Mouse (Mus musculus) v-Abl transformed pro-B cells (cell line): Measurements from ENCODE around the gene Cxxc4.
"Not testable (repeated sequence)": the region's sequence is repeated elsewhere in the genome, so short reads cannot be mapped to it uniquely, and the experiment has no call there.

ENCODE experiments used
- in situ Hi-C, 2 experiments: fragments of 400-800 bp; cut with MboI; formaldehyde crosslinking; loops; one replicate each; pipeline ENCODE4 v1.15.1; 2025; ENCODE audit not compliant: unreplicated experiment in 2 of 2

Gene Cxxc4

DNA sequence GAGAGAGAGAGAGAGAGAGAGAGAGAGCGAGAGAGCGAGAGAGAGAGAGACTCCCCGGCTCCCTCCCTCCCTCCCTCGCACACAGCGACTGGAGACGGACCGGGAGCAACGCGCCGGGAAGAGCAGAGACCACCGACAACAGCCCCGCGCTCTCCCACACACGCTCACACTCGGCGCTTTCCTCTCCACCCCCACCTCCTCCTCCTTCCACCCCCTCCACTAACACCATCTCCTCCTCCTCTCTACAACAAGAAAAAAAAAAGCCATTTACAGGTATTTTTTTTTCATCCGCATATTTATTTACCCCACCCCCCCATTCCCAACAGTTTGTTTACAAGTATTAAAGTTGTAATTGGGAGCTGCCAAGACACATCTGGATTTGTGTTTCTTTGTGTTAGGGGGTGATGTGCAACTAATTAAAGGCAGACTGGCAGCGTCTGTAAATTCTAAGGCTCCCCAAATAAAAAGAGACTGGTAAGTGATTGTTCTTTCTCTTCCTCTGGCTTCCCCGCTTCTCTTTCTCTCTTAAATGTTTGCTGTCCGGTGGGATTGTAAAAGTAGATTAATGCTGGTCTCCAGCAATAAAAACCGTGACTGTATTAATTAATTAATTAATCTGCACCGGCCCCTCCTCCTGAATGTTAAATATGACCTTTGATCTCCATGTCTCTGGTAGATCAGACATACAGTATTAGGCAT, at the start of gene Cxxc4:
Gene Cxxc4, plus strand, starts transcription at position 71 of the 699 bp plus-strand sequence.
- in situ Hi-C loops: no loop called here

DNA sequence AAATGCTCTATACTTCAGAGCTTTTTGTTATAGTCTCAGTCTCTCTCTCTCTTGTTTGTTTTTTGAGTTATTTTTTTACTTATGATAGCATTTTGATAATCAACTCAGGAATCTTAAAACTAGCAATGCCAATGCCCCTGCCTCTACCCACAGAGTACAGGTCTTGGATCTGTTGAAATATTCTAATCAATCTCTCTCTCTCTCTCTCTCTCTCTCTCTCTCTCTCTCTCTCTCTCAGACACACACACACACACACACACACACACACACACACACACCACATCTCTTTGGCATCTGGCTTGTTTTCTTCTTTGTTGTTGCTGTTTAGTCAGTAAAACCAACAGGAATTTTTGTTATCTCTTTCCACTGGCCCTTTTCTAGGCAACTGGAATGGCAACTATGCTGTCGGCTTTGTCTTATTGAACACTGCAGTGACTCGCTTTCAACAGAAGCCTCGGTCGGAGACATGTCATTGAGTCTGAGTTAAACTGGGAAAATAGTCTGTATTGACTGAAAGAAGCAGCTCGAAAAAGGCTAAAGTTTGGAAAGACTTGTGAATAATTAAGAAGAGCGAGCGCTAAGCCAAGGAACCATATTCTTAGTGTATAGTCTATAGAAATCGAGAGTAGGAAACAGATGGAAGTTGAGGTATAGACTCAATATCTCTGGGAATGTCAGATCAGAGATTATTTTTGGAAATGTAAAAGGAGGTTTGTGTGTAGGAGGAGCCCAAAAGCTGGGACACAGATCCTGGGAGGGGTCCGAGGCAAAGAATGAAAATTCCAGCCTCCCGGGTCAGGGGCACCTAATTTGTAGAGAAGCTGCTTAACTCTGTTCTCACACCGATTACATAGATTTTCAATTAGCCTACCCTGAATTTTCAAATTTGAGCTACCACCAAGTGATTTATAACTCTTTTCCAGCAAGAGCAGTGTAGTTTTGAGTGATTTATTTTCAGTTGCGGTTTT, 47.0 kb upstream of the Cxxc4 start:
- in situ Hi-C loops: no loop called here

- in situ Hi-C loops: no loop called here
Observed at GRCm38 (mm10) chr3:134190046-134190445, 46.2 kb upstream of the Cxxc4 start.

- in situ Hi-C loops: no loop called here
Observed at GRCm38 (mm10) chr3:134199892-134200291, 36.4 kb upstream of the Cxxc4 start.

DNA sequence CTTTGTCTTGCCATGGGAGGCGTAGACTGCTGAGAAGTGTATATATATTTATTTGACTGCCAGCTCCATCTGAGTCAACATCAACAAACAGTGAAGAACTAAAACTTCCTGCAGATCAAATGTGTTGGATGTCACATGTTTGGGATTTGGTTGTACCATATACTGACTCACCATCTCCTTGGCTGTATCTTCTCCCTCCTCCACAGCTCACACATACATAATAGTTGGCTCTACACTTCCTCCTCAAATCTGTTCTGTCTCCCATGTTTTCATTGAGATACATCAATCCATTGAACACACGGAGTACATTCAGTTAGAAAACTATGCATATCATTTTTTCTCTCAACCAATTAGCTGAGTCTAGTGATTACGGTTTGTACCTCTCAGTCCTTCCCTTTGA, 29.7 kb upstream of the Cxxc4 start:
- in situ Hi-C loops: no loop called here

DNA sequence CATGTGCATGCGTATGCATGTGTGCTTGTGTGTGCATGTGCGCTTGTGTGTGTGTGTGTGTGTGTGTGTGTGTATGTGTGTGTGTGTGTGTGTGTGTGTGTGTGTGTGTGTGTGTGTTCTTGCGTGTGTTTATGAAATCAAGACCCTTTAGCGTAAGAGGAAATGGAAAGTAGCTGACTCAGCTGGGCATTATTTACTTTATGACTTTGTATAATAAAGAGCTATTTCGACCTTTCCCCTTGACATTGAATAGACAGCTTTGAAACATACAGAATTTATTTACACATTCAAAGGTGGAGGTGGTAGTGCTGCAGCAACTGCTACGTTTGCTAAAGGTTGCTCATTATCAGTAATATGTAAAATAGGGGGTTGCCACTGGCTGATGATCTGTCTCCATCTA, 25.3 kb upstream of the Cxxc4 start:
- in situ Hi-C loops: no loop called here

GRCm38 (mm10) chr3:134219881-134220280, 16.4 kb upstream of the Cxxc4 start:
- in situ Hi-C loops: not testable (repeated sequence)

GRCm38 (mm10) chr3:134221002-134221401, 15.3 kb upstream of the Cxxc4 start:
- in situ Hi-C loops: no loop called here

DNA sequence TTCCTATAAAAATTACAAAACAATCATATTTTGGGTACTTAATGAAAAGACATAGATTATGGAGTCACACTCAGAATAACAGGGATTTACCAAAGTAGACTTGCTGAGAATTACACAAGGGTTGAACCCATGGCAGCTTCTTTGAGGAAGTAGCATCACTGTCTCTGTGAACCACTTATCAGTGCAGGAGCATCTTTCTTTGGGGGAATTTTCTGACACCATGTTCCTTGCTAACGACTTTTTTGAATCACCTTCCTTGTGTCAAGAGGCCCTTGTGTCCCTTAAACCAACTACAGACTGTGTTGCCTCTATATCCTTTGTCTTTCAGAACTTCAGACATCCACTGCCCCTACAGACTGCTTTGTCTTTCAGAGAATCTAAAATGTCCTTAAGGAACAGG, 13.7 kb upstream of the Cxxc4 start:
- in situ Hi-C loops: no loop called here

DNA sequence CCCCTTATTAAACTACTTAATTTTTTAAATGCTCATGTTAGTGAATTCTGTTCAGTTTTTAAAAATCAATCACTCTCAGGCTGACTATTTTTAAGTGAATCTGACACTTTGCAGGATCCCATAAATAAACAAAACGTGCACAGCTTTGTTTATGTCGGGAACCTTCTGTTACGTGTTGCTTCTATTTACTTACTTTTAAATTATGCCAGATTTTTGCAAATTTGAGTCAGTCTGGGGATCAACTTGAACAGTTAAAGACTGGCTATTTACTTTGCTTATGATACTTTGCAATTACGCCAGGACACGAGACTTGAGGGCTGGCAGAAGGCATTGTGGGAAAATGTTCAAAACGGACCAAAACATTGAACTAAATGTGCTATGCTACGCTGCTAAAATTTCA, 12.3 kb upstream of the Cxxc4 start:
- in situ Hi-C loops: no loop called here

- in situ Hi-C loops: no loop called here
Observed at GRCm38 (mm10) chr3:134225928-134226327, 10.4 kb upstream of the Cxxc4 start.

DNA sequence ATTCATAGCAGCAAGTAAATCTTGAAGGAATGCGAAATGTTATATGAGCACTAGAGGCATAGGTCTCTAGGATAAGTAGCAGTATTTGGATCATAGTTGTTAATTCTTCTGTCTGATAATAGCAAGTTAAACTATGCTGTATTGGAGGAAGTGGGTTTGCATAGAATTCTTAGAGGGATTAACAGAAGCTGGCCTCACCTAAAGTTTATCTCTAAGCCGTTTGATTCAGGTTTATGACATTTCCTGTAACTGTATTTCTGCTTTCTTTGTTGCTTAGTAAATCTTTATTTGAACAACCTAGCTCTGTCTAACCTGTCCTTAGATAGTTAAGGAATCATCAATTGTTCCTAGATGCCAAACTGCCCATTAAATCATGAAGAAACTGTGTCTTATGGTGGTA, 3.5 kb upstream of the Cxxc4 start:
- in situ Hi-C loops: no loop called here

DNA sequence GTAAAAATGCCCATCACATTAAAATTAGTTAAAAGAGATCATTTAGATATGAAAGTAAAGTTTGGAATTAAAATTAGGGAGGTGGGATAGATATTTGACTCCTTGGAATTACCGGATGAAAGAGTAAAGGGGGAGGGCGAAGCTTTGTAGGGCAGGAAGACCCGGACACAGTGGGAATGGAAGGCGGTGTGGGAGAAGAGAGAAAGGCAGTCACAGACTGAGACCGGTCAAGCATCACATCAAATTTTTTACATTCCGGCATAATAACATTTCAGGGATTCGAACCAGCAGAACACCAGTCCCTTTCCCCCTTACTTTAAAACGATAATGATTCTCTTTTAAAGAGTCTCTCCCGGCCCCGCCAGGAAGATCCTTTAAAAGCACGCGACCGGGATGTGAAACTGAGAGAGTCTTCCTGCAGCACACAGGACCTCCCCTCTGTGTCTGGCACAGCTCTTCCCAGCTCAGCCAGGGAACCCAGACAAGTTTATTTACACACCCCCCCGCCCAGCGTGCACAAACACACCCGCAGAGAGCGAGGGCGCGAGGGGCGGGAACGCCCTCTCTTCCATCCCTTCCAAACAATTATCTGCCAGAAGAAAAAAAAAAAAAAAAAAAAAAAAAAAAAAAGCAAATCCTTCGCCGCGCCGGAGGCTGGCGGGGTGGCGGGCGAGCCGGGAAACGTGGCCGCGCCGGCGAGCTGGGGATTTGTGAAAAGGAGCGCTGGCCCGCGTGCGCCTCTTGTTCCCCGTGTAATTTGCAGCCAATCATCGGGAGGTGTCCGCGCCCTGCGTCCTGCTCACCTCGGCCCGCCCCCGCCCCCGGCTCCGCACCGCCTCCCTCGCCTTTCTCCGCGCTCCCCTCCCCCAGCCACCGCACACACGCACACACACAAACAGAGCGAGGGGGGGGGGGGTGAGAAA, 532 bp upstream of the Cxxc4 start:
- in situ Hi-C loops: no loop called here

GRCm38 (mm10) chr3:134237113-134237805, 975 bp downstream of the Cxxc4 start:
- in situ Hi-C loops: no loop called here

DNA sequence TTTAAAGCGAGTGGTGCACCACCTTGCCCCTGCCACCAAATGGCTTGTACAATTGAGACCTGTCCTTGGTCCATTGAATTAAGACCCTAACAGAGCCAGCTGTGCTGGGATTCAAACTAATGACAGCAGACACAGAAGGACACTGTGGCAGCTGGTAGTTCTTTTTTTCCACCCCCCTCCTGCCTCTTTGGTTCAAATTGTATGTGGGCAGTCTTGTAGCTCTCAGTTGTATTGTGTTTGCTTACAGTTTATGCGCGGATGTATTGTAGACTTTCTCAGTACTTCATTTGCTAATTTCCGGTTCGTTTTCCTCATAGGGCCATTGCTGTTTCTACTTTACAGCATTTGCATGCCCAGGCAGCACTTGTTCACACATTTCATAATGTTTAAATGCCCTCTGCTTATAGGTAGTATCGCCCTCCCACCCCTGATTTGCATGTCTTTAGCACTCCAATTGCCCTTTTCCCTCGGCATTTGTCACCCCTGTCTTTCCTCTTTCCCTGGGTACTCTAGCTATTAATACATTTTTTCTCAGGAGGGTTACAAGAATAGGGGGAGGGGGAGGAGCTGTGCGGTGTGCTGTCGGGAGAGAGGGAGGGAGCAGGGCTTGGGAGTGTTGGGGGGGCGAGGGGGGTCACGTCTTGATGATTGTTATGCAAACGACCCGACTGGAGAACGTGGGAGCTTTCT, 2.5 kb downstream of the Cxxc4 start:
- in situ Hi-C loops: no loop called here

- in situ Hi-C loops: no loop called here
Observed at GRCm38 (mm10) chr3:134239321-134239970, 3.2 kb downstream of the Cxxc4 start.

GRCm38 (mm10) chr3:134239971-134240717, 3.9 kb downstream of the Cxxc4 start:
- in situ Hi-C loops: no loop called here

DNA sequence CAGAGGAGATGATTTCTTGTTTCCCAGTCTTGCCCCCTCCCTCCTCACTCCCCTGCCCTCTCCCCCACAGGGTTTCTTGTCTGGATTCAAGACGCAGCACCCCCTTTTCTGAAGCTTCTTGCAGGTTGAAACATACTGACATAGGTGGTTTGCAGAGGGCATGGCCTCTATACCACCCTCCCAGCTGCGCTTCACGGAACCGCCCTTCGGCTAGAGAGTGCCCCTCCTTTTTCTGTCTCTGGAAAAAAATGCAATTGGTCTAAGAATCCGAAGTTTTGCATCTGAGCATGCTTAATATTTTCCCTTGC, 4.4 kb downstream of the Cxxc4 start:
- in situ Hi-C loops: no loop called here
